9 mouse cellular contexts compared by ENCODE assay signal in genomic region chr16:96230411-96230810, GRCm38 (mm10). TPM values are rescaled to one million over a fixed set of nuclear protein-coding genes. Genes with fewer than 3 reads are reported as not detected.
DNase-seq lines count a peak whose midpoint lies in the region; ATAC-seq and TF ChIP-seq lines count a peak whose summit lies in the region.
"Had no signal": no experiment of that assay in that cellular context is flagged by ENCODE, and none has a peak within 500 bp of the region (broad histone marks: within the 10 kb centered on the region; RNA-seq: fewer than 3 reads in every experiment).

No protein-coding gene starts in this region.

- 0 out of 2 replicates have a peak, but pooled peaks cover 4% of the 10 kb centered on the region for H3K4me1 ChIP-seq in forebrain, postnatal 0 days (ENCODE audit: insufficient read depth)
- H3K4me1 ChIP-seq in hindbrain, embryonic 15.5 days (replicated peaks): peaks cover 9% of the 10 kb centered on the region
- H3K4me1 ChIP-seq: liver, embryonic 15.5 days had no signal

- no peak overlapping the region for H3K4me2 ChIP-seq in forebrain, postnatal 0 days (ENCODE audit: low read depth)
- no peak overlapping the region for H3K4me2 ChIP-seq in hindbrain, embryonic 15.5 days
- H3K4me2 ChIP-seq: liver, embryonic 15.5 days had no signal

- no peak overlapping the region for H3K27ac ChIP-seq in forebrain, postnatal 0 days (ENCODE audit: low read depth, low read length)
- H3K27ac ChIP-seq in hindbrain, embryonic 15.5 days (replicated peaks): no peak overlapping the region
- H3K27ac ChIP-seq: liver, embryonic 15.5 days had no signal

- peak; percentile 91 for TF ChIP-seq CTCF in forebrain, postnatal 0 days (IDR thresholded peaks at IDR 0.05; ENCODE audit: low read depth)

- no peaks in the 10 kb centered on the region for H3K9me3 ChIP-seq in forebrain, postnatal 0 days (ENCODE audit: low read length)
- no peaks in the 10 kb centered on the region for H3K9me3 ChIP-seq in hindbrain, embryonic 15.5 days
- H3K9me3 ChIP-seq: liver, embryonic 15.5 days had no signal

- H3K27me3 ChIP-seq in forebrain, postnatal 0 days (ENCODE audit: insufficient read depth, low read length): no peaks in the 10 kb centered on the region
- H3K27me3 ChIP-seq in hindbrain, embryonic 15.5 days: no peaks in the 10 kb centered on the region
- H3K27me3 ChIP-seq: liver, embryonic 15.5 days had no signal

- no peak overlapping the region for H3K9ac ChIP-seq in forebrain, postnatal 0 days
- H3K9ac ChIP-seq in hindbrain, embryonic 15.5 days: no peak overlapping the region
- H3K9ac ChIP-seq: liver, embryonic 15.5 days had no signal

- 25% methylated on average over 11 of the region's 11 CpGs for WGBS in forebrain, postnatal 0 days
- WGBS in hindbrain, embryonic 15.5 days: 26% methylated on average over 11 of the region's 11 CpGs

- no peak overlapping the region for H3K4me3 ChIP-seq in forebrain, postnatal 0 days (ENCODE audit: low read depth, low read length)
- H3K4me3 ChIP-seq in hindbrain, embryonic 15.5 days: no peak overlapping the region
- H3K4me3 ChIP-seq: liver, embryonic 15.5 days had no signal

- peak; percentile 80 for DNase-seq in NIH3T3 (ENCODE audit: low read depth)
- DNase-seq in cerebellum, adult 18-20 months: peak; percentile 85 to 87
- peak; percentile 81 for DNase-seq in forebrain, postnatal 0 days
- peak; percentile 76 to 82 for DNase-seq in layer of hippocampus, postnatal 10 days (ENCODE audit: low spot score in 2 of 2)
- peak; percentile 59 to 79 for DNase-seq in lung, postnatal 4 days
- peak; percentile 74 to 77 for DNase-seq in right cerebral cortex, adult 2 months (ENCODE audit: low spot score in 2 of 2)
- peak; percentile 38 to 71 for DNase-seq in urinary bladder, postnatal 4 days (ENCODE audit: low spot score in 2 of 2)

- peak; percentile 55; the same call in 1 of the 2 replicates for ATAC-seq in forebrain, postnatal 0 days
- ATAC-seq in hindbrain, embryonic 15.5 days (ENCODE audit: low FRiP score, low read depth): peak; percentile 65; the same call in 1 of the 2 replicates

- no peaks in the 10 kb centered on the region for H3K36me3 ChIP-seq in forebrain, postnatal 0 days (ENCODE audit: insufficient read depth)
- no peaks in the 10 kb centered on the region for H3K36me3 ChIP-seq in hindbrain, embryonic 15.5 days
- H3K36me3 ChIP-seq: liver, embryonic 15.5 days had no signal

RNA-seq across cellular contexts. Expression of gene B3galt5, which starts 5.2 kb away (rescaled TPM):
- 4.1 and 5.5 TPM in 2 replicates for total RNA-seq in forebrain, postnatal 0 days (2014; rRNA removed)
- 1.9 and 3.6 TPM in 2 replicates for polyA plus RNA-seq in forebrain, postnatal 0 days (2015; fragmentation: Nextera tagmentation; extraction: Ambion mirVana)
- 4.9 and 6.3 TPM in 2 replicates for polyA plus RNA-seq in hindbrain, embryonic 15.5 days (2015; fragmentation: Nextera tagmentation; extraction: Ambion mirVana)
- total RNA-seq in layer of hippocampus, postnatal 10 days (2021): 10 to 100 TPM; 16.7 to 17.2 TPM

RNA-seq across cellular contexts. Expression of gene Sh3bgr, which starts 30.2 kb away (rescaled TPM):
- total RNA-seq in forebrain, postnatal 0 days (2014; rRNA removed): 0.69 and 0.86 TPM in 2 replicates
- 3.1 and 3.2 TPM in 2 replicates for polyA plus RNA-seq in forebrain, postnatal 0 days (2015; fragmentation: Nextera tagmentation; extraction: Ambion mirVana)
- polyA plus RNA-seq in hindbrain, embryonic 15.5 days (2015; fragmentation: Nextera tagmentation; extraction: Ambion mirVana): 1.7 and 3.8 TPM in 2 replicates
- total RNA-seq in layer of hippocampus, postnatal 10 days (2021): 1 to 10 TPM; 2.6 to 3.1 TPM

RNA-seq across cellular contexts. Expression of gene Lca5l, which starts 38.3 kb away (rescaled TPM):
- 2.8 and 3.9 TPM in 2 replicates for total RNA-seq in forebrain, postnatal 0 days (2014; rRNA removed)
- 1.4 and 2.1 TPM in 2 replicates for polyA plus RNA-seq in forebrain, postnatal 0 days (2015; fragmentation: Nextera tagmentation; extraction: Ambion mirVana)
- 2.3 and 2.4 TPM in 2 replicates for polyA plus RNA-seq in hindbrain, embryonic 15.5 days (2015; fragmentation: Nextera tagmentation; extraction: Ambion mirVana)
- 1 to 10 TPM; 1.6 TPM for total RNA-seq in layer of hippocampus, postnatal 10 days (2021)
